Mouse (Mus musculus) bone marrow macrophage, adult 2 months (primary cell): ENCODE measurements around the gene Nampt.

Experiments used
- CTCF ChIP-seq: IDR thresholded peaks from 2 replicates; pipeline ENCODE4 v1.5.1; 2012; ENCODE audit warnings: low read depth, mild to moderate bottlenecking, low read length, moderate library complexity
- POLR2A ChIP-seq: IDR thresholded peaks from 2 replicates; pipeline ENCODE4 v1.6.1; 2012; ENCODE audit warnings: mild to moderate bottlenecking, low read depth, low read length, borderline replicate concordance

- TF ChIP-seq POLR2A, result no peak
- no peak for TF ChIP-seq CTCF
Observed at GRCm38 (mm10) chr12:32860820-32861219, 41.5 kb downstream of the Nampt start.
